Mouse (Mus musculus): Measurements from ENCODE around the gene Pitpnm2. TPM values are rescaled to one million over a fixed set of nuclear protein-coding genes. Genes with fewer than 3 reads are reported as not detected.
A peak's percentile ranks its signal among the peaks of the same experiment; 100 is the strongest.

Gene Pitpnm2
- polyA plus RNA-seq, 1 experiment from 2014 or later, result 8.9 TPM

DNA sequence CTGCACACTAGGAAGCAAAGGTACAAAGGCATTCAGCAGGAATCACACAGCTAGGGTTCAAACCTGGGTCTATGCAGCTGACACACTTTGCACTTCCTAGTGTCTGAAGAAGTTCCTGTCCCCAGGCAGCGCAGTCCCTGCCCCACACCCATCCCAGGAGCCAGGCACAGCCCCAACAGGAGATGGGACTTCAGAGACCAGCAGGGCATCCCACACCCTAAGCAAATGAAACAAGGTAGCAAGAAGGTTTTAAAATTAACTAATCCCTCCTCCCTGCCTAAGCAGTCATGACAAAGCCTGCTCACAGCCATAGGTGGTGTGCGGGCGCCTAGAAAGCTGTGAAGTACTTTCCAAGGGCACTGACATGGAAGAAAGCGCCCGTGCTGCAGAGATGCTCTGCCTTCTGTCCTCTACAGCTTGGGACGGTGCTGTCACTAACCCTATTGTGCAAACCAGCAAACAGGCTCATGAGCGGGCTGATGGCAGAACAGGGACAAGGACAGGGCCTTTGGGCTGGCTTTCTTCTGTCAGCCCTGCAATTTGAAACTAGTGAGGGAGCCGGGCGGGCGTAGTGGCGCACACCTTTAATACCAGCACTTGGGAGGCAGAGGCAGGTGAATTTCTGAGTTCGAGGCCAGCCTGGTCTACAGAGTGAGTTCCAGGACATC lies 68.9 kb downstream of the Pitpnm2 start:
- ATAC-seq (ENCODE audit: low FRiP score), result no peak
- H3K4me1 ChIP-seq, result peaks cover 57% of the 10 kb centered on the region
- H3K9ac ChIP-seq, result no peak overlapping the region
- 72% methylated on average over 12 of the region's 12 CpGs for WGBS
- H3K9me3 ChIP-seq, result no peaks in the 10 kb centered on the region
- H3K4me2 ChIP-seq, result no peak overlapping the region
- no peak overlapping the region for H3K27ac ChIP-seq
- H3K27me3 ChIP-seq, result 0 out of 2 replicates have a peak, but pooled peaks cover 12% of the 10 kb centered on the region
- no peaks in the 10 kb centered on the region for H3K36me3 ChIP-seq (replicated peaks)
- no peak overlapping the region for H3K4me3 ChIP-seq (replicated peaks)

DNA sequence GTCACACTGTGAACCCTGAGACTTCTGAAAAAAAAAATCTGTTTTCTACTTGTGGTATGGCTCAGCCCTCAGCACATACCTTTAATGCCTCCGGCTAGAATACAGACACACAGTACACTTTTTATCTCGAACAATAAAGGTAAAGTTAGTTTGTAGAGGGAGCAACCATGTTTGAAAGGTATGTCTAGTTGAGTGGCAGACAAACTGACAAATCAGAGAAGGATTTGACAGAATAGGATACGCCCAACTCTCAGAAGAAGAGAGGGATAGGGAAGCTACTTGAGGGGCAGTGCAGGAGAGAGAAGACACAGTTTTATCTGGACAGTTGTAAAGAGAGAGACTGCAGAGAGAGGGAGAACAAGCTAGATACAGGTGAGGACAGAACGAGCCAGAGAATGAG lies 70.1 kb downstream of the Pitpnm2 start:
- Histone ChIP-seq H3K4me3 (replicated peaks) (no peak overlapping the region), H3K27ac (no peak overlapping the region), H3K4me1 (peaks cover 53% of the 10 kb centered on the region), H3K9me3 (no peaks in the 10 kb centered on the region), H3K9ac (no peak overlapping the region), H3K27me3 (0 out of 2 replicates have a peak, but pooled peaks cover 9% of the 10 kb centered on the region), H3K4me2 (no peak overlapping the region), H3K36me3 (replicated peaks) (no peaks in the 10 kb centered on the region)
- WGBS, result 90% methylated on average over 4 of the region's 4 CpGs
- no peak for ATAC-seq (ENCODE audit: low FRiP score)

DNA sequence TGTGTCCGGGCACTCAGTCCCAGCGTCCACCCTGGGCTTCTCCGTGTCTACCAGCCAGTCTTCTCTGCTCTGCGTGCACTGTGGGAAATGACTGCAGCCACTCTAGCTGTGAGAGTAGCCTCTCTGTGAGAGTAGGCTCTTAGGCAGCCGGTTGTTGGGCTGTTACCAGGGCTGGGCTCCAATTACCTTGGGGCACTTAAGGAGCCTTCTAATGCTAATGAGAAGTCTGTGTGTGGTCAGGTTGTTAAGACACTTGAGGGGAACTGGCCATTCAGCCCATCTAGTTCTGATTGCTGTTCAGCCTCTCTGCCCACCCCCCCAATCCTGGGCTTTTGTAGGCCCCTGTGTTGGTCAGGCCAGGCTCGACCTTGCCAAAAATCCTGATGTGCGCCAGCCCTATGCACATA lies 72.8 kb downstream of the Pitpnm2 start:
- Histone ChIP-seq H3K36me3 (replicated peaks) (no peaks in the 10 kb centered on the region), H3K4me1 (peaks cover 49% of the 10 kb centered on the region), H3K9me3 (no peaks in the 10 kb centered on the region), H3K27ac (peak overlapping the region; percentile 82), H3K9ac (0 out of 2 replicates have a peak overlapping the region, but pooled peaks have one; percentile 7), H3K27me3 (0 out of 2 replicates have a peak, but pooled peaks cover 9% of the 10 kb centered on the region), H3K4me3 (replicated peaks) (peak overlapping the region; percentile 7; the same call in 1 of the 2 replicates), H3K4me2 (peak overlapping the region; percentile 36)
- peak; percentile 90 for ATAC-seq (ENCODE audit: low FRiP score)
- 2% methylated on average over 7 of the region's 7 CpGs for WGBS

DNA sequence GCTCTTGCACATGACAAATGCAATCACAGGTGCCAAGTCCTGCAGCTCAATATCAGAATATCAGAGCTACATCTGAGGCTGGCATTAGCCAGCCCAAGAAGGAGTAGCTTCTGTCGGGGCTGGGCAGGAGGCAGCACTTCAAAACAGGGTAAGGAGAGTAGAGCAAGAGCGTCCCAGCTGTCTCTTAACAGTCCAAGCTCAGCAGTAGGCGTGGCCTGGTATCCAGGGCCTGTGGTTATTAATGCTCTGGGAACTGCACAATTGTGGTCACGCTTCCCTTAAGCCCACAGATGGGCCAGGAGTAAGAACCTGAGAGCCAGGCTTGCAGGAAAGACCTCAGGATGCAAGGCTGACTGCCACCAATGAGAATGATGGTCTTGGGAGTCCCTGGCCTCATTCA lies 74.4 kb downstream of the Pitpnm2 start:
- Histone ChIP-seq H3K4me2 (no peak overlapping the region), H3K27ac (no peak overlapping the region), H3K9ac (no peak overlapping the region), H3K9me3 (no peaks in the 10 kb centered on the region), H3K4me1 (peaks cover 49% of the 10 kb centered on the region), H3K27me3 (0 out of 2 replicates have a peak, but pooled peaks cover 9% of the 10 kb centered on the region), H3K4me3 (replicated peaks) (no peak overlapping the region), H3K36me3 (replicated peaks) (no peaks in the 10 kb centered on the region)
- no peak for ATAC-seq (ENCODE audit: low FRiP score)
- 46% methylated on average over 4 of the region's 4 CpGs for WGBS

DNA sequence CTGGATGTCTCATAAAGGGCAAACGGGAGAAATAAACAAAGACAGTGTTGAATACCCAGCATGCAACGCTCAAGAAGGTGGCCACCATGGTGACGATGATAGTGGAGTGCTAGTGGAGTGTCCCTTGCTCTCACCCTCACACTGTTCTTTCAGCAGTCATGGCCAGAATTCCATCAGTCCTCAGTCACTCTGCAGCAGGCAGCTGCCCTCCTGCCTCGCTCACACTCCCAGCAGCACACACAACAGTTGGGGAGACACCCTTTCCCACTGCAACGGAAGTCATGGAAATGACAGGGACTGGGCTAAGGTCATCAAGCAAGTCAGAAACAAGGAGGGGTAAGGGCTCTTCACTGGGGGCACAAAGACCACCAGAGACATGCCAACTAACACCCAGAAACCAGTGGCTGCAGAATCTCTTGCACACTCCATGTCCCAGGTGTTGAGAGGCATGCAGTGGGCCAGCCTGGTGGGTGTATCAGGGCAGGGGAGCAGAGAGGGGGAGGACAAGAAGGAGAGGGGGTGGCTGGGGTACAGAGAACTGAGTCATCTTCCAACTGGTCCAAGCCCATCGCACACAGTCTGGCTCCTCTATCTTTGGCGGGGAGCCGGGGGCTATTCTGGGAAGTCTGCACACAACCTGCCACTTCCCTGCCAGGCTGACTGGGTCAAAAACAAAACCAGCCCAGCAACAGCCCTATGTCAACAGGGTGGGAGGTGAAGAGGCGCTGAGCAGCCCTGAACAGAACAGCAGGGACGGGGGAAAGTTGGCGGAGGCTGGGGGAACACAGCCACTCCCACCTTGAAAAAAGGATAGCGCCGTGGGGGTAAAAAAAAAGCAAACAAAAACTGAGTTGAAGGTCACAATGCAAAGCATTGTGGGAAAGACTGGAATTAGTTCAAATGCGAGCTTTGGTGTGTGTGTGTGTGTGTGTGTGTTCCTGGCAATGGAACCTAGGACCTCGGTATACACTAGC lies 76.3 kb downstream of the Pitpnm2 start:
- no peak overlapping the region for H3K27ac ChIP-seq

DNA sequence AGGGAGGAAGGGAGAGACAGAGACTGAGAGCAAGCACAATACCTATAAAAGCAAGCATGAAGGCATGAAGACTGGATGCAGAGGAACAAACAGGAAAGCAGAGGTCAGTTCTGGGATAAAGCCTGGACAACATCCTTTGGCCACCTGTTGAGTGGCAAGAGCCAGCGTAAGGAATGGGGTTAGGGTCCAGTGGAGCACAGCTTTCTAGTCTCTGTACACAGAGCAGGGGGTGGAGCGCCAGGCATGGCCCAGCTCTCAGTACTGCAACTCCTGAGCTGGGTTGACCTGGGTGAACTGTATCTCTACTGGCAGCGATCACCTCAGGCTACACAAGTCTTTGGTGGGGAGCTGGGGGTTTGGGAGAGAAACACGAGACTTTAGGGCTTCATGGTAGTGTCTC lies 77.3 kb downstream of the Pitpnm2 start:
- no peak for ATAC-seq (ENCODE audit: low FRiP score)
- Histone ChIP-seq H3K9me3 (no peaks in the 10 kb centered on the region), H3K4me2 (no peak overlapping the region), H3K27ac (no peak overlapping the region), H3K9ac (no peak overlapping the region), H3K27me3 (no peaks in the 10 kb centered on the region), H3K4me3 (replicated peaks) (no peak overlapping the region), H3K4me1 (peaks cover 46% of the 10 kb centered on the region), H3K36me3 (replicated peaks) (no peaks in the 10 kb centered on the region)
- WGBS, result 87% methylated on average over 4 of the region's 4 CpGs

More for the DNA sequence above, 76.3 kb downstream of the Pitpnm2 start:
- Histone ChIP-seq H3K27me3 (0 out of 2 replicates have a peak, but pooled peaks cover 3% of the 10 kb centered on the region), H3K4me3 (replicated peaks) (no peak overlapping the region), H3K4me2 (no peak overlapping the region), H3K9me3 (no peaks in the 10 kb centered on the region), H3K4me1 (peaks cover 48% of the 10 kb centered on the region), H3K36me3 (replicated peaks) (no peaks in the 10 kb centered on the region), H3K9ac (no peak overlapping the region)
- no peak for ATAC-seq (ENCODE audit: low FRiP score)
- 75% methylated on average over 15 of the region's 15 CpGs for WGBS

DNA sequence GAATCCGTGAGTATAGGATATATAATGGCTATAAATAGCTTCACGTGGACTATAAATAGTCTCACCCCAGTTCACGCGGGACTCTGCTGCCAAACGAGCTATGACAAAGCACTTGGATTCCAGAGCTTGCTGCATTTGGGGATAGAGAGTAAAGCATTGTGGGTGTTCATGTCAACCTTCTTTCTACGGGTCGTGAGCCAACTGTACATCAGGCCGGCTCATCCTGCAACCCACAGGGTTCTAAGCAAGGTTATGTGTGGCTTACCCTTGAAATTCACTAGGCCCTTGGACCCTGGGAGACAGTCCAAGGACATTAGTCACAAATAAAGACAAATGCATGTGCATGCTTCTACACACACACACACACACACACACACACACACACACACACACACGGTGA lies 77.8 kb downstream of the Pitpnm2 start:
- Histone ChIP-seq H3K27me3 (no peaks in the 10 kb centered on the region), H3K4me1 (peaks cover 46% of the 10 kb centered on the region), H3K9ac (no peak overlapping the region), H3K36me3 (replicated peaks) (no peaks in the 10 kb centered on the region), H3K9me3 (no peaks in the 10 kb centered on the region), H3K27ac (no peak overlapping the region), H3K4me3 (replicated peaks) (no peak overlapping the region), H3K4me2 (no peak overlapping the region)
- 74% methylated on average over 9 of the region's 9 CpGs for WGBS
- ATAC-seq (ENCODE audit: low FRiP score), result no peak

DNA sequence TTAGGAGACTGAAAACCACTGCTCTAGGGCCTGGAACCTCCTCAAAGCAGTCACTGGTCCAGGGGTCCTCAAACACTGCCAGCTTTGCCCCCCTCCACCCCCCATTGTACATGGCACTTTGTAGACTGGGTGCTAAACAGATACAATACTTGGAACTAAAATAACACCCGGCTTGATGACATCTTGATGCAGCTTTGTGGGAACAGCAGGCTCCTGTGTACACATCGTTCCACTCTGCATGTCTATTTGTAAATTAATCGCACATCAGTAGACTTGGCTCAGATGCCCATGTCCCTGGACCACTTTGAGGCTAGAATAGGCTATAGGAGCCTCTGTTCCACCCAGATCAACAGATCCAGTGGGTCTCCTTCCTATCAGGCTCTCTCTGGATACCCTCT lies 80.3 kb downstream of the Pitpnm2 start:
- Histone ChIP-seq H3K27ac (no peak overlapping the region), H3K9ac (no peak overlapping the region), H3K4me3 (replicated peaks) (no peak overlapping the region), H3K9me3 (no peaks in the 10 kb centered on the region), H3K4me1 (peaks cover 55% of the 10 kb centered on the region), H3K27me3 (no peaks in the 10 kb centered on the region), H3K36me3 (replicated peaks) (no peaks in the 10 kb centered on the region), H3K4me2 (no peak overlapping the region)
- 77% methylated on average over 3 of the region's 3 CpGs for whole genome bisulfite sequencing
- ATAC-seq (ENCODE audit: low FRiP score), result no peak

DNA sequence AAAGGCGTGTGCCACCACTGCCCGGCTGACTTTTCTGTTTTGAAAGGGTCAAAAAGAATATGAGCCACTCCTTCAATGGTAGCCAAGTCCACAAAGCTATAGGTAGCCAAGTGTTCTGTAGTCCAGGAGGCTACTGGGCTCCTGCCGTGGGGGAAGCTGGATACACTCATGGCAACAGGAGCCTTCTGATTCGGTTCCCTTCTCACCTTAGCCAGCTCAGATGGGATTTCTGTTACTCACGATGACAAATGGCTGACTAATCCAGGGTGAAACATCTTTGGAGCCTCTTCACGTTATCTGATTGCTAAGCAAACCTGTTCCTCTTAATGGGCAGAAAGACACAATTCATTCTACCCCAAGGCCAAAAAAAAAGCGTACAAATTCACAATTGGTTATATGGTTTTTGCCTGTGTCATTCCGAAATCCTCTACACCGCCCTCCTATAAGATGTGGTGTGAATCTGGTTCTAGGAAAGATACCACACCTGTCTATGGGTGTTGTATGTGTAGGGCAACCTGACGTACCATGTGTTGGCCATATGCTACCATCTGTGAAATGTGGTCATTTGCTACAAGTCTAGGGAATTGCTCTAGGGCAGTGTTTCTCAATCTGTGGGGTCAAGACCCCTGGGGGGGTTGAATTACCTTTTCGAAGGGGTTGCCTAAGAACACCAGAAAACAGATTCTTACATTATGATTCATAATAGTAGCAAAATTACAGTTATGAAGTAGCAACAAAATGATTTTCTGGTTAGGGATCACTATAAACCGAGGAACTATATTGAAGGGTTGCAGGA lies 80.9 kb downstream of the Pitpnm2 start:
- Histone ChIP-seq H3K27me3 (no peaks in the 10 kb centered on the region), H3K4me3 (replicated peaks) (no peak overlapping the region), H3K9ac (no peak overlapping the region), H3K36me3 (replicated peaks) (no peaks in the 10 kb centered on the region), H3K4me1 (peaks cover 57% of the 10 kb centered on the region), H3K9me3 (no peaks in the 10 kb centered on the region), H3K27ac (no peak overlapping the region), H3K4me2 (no peak overlapping the region)
- 91% methylated on average over 12 of the region's 12 CpGs for WGBS
- ATAC-seq (ENCODE audit: low FRiP score), result no peak

DNA sequence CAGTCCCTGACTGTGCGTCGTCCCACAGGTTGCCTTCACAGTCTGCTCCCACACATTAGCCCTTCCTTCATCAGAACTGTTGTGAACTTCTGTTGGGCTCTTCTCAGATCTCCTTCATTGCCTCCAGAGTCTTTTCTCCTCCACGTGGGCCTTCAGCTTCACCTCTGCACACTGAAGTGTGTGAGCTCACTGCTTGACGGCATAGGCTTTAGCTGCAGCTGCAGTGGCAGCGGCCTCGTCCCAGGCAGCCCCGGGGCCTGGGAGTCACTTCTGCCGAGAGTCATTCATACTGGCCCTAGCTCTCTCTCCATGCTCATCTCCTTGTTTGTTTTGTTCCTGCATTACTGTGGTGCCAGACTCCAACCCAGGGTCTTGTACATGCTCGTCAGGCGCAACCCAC lies 81.9 kb downstream of the Pitpnm2 start:
- H3K27ac ChIP-seq, result no peak overlapping the region
- WGBS, result 75% methylated on average over 10 of the region's 10 CpGs
- H3K27me3 ChIP-seq, result no peaks in the 10 kb centered on the region
- peaks cover 60% of the 10 kb centered on the region for H3K4me1 ChIP-seq
- no peak overlapping the region for H3K4me2 ChIP-seq
- H3K36me3 ChIP-seq (replicated peaks), result no peaks in the 10 kb centered on the region
- H3K9ac ChIP-seq, result no peak overlapping the region
- no peak for ATAC-seq (ENCODE audit: low FRiP score)
- no peak overlapping the region for H3K4me3 ChIP-seq (replicated peaks)
- H3K9me3 ChIP-seq, result no peaks in the 10 kb centered on the region

DNA sequence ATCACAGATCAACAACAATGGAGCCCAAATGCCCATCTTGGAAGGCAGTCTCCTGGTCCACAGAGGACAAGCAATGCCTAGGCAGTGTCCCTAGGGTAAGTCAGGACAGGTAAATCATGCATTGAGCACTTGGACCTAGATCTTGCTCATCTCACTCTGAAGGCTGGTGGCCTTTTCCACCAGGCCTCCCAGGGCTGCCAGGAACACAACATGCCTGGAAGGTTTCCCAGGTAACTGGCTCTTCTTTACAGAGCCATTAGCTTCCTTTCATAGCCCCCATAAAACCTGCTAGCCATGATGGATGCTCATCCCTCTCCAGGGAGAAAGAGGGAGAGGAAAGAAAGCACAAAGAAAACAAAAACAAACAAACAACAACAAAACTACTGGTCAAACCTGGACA lies 82.8 kb downstream of the Pitpnm2 start:
- Histone ChIP-seq H3K9ac (no peak overlapping the region), H3K4me3 (replicated peaks) (no peak overlapping the region), H3K27me3 (no peaks in the 10 kb centered on the region), H3K4me1 (peaks cover 67% of the 10 kb centered on the region), H3K9me3 (no peaks in the 10 kb centered on the region), H3K27ac (peak overlapping the region; percentile 76; the same call in 1 of the 2 replicates), H3K4me2 (no peak overlapping the region), H3K36me3 (replicated peaks) (no peaks in the 10 kb centered on the region)
- no peak for ATAC-seq (ENCODE audit: low FRiP score)

Measured in forebrain, embryonic 12.5 days (tissue).